Mouse (Mus musculus): ENCODE measurements around the gene Otud7b.
"Not testable (repeated sequence)": the region's sequence is repeated elsewhere in the genome, so short reads cannot be mapped to it uniquely, and the experiment has no call there.

Otud7b gene

DNA sequence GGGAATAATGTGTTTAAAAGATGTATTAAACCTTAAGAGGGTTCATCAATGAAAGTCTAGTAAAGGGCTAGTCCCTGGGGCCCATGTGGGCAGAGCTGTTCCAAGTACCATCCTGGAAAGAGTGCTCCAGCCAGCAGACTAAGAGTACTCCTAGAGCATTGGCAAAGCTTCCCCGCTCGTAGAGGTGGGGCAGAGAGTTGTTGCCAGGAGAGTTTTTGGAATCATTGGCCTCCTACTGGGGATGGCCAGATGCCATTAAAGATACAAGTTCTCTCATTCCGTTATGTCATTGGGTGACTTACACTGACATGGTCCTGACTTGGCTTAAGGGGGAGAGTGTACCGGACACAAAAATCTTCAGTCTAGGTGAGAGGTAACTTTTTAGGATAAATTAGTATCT is 75.2 kb downstream of the Otud7b start:
- no peak for ATAC-seq (ENCODE audit: low TSS enrichment)

DNA sequence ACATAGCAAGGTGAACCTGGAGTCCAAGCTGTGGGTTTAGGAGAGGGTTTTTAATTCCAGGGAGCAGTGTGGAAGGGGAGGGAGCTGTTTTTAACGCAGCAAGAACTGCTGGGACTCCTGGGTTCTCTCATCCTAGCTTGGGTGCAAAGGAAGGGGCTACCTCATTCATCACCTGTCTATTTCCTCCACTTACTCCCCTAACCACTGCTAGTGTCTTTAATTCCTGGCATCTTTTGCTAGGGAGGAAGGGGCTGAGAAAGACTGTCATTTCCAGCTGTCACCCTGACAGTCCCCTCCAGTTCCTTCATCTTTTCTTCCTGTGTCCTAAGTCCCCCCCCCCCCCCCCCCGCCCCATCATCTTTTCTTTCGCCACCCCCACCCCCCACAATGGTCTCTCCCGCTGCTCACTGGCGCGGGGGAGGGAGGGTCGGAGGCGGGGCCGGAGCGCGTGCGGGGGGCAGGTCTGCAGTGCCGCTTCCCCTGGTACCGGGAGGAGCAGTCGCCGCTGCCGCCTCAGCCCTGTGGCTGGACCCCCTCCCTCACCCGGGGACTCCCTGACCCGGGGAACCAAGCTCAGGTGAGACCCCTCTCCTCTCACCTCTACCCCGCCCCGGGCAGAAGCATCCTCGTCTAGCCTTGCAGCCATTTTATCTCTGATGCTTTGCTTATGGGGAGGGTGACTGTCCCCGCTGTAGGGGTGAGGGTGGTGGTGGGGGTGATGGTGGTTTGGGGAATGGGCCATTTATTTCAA is 76.6 kb downstream of the Otud7b start, which contains the start of gene Sv2a:
Sv2a (plus strand) TSS at position 425 of the 751 bp plus-strand sequence.
- ATAC-seq (ENCODE audit: low TSS enrichment) = peak; percentile 21; the same call in 1 of the 2 replicates

- peak; percentile 41 for ATAC-seq (ENCODE audit: low TSS enrichment)
Measured at GRCm38 (mm10) chr3:96181510-96182381, 77.4 kb downstream of the Otud7b start.

DNA sequence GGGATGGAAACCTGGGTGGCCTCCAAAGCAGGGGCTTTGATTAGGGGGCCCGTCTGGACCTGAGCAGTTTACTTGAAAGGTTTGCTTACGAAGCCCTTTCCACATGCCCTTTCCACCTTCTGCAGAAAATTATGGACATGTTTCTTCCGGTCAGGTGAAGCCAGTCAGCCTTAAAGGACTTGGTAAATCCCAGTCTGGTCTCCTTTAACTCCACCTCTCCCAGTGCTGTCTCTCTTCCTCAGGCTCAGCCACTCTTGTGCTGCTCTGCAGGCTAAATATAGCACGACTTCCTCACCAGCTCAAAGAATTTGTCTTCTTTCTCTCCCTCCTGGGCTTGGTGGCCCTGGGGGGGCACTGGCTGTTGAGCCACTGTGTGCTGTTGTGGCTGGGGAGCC is 78.1 kb downstream of the Otud7b start:
- peak; percentile 62 for ATAC-seq (ENCODE audit: low TSS enrichment)

DNA sequence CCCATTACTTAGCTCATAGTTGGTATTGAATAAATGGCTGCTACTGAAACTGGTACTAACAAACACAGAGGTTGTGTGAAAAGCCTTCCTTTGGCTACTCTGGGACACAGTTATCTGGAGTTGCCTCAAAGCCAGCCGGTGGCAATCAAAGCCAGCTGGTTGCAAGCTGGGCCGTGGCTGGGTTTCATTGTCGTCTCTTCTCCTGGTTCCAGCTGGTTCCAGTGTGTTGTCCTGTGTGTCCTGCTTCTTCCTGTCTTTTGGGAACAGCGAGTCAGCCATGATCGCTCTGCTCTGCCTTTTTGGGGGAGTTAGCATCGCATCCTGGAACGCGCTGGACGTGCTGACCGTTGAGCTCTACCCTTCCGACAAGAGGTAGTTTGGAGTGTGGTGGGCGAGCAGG is 88.7 kb downstream of the Otud7b start:
- no peak for ATAC-seq (ENCODE audit: low TSS enrichment)

DNA sequence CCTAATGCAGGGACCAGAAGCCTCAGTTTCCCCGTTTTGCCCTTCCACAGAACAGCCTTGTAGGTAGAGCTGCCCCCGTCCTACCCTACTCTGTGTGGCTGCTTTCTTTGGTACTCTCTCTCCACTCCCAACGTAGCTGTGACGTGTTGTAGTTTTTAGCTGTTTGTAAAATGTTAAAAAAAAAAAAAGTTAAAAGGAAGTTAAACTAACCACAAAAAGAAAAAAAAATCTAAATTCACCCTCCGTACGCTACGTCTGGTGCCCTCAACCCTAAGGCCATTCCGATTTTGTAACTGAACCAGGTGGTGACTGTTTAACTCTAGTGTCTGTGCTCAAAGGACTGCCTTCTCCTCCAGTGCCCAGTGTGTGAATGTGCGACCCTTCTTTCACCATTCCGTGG is 90.6 kb downstream of the Otud7b start:
- no peak for ATAC-seq (ENCODE audit: low TSS enrichment)

DNA sequence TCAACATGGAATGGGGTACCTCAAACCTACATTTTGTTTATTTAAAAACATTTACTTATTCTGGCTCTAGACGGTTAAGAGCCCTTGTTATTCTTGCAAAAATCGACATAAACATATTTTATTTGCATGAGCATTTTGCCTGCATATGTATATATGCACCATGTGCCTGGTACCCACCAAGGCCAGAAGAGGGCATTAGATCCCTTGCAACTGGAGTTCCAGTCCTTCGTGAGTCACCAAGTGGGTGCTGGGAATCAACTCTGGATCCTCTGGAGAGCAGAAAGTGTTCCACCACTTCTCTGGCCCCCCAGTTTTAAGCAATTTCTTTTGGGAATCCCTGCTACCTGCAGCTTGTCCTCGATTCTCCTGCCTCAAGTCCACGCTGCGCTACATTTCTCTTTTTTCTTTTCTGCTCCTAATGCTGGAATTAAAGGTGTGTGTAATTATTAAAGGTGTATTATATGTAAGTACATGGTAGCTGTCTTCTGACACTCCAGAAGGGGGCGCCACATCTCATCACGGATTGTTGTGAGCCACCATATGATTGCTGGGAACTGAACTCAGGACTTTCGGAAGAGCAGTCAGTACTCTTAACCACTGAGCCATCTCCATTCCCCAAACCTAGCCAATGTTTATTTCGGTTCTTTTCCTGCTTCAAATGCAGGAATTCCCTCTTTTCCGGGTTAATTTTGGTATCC is 91.4 kb downstream of the Otud7b start:
- no peak for ATAC-seq (ENCODE audit: low TSS enrichment)

- 0 out of 2 replicates have a peak, but pooled peaks have one; percentile 13 for ATAC-seq (ENCODE audit: low TSS enrichment)
Measured at GRCm38 (mm10) chr3:96196437-96197128, 92.3 kb downstream of the Otud7b start.

- peak; percentile 90 for ATAC-seq (ENCODE audit: low TSS enrichment)
Measured at GRCm38 (mm10) chr3:96197129-96197749, 92.9 kb downstream of the Otud7b start.

GRCm38 (mm10) chr3:96198181-96198580 is 93.9 kb downstream of the Otud7b start:
- no peak for ATAC-seq (ENCODE audit: low TSS enrichment)

GRCm38 (mm10) chr3:96198601-96199251 is 94.4 kb downstream of the Otud7b start:
- not testable (repeated sequence) for ATAC-seq (ENCODE audit: low TSS enrichment)

GRCm38 (mm10) chr3:96199731-96200130 is 95.4 kb downstream of the Otud7b start:
- no peak for ATAC-seq (ENCODE audit: low TSS enrichment)

GRCm38 (mm10) chr3:96207819-96208218 is 103.5 kb downstream of the Otud7b start:
- ATAC-seq (ENCODE audit: low TSS enrichment) = no peak

- ATAC-seq (ENCODE audit: low TSS enrichment) = no peak
Measured at GRCm38 (mm10) chr3:96209242-96209641, 104.9 kb downstream of the Otud7b start.

All from frontal cortex, adult (tissue).